Mouse (Mus musculus) ZHBTc4 (cell line): ENCODE measurements around the gene Sidt2.

Experiments
- DNase-seq: peaks from one replicate; pipeline ENCODE4 v3.0.0-alpha.2; 2011; ENCODE audit warnings: low read depth, low spot score

The Sidt2 gene

GRCm38 (mm10) chr9:45955107-45955963 is at the start of gene Sidt2:
Gene Sidt2, minus strand, starts transcription at chr9:45955258.
- peak; percentile 90 for DNase-seq

- no peak for DNase-seq
Observed at GRCm38 (mm10) chr9:46004529-46004928, 49.5 kb upstream of the Sidt2 start.

GRCm38 (mm10) chr9:46003729-46004128 is 48.7 kb upstream of the Sidt2 start:
- DNase-seq = peak; percentile 76

- no peak for DNase-seq
Observed at GRCm38 (mm10) chr9:45999009-45999408, 44.0 kb upstream of the Sidt2 start.

- DNase-seq = peak; percentile 54
Observed at GRCm38 (mm10) chr9:45985229-45985567, 30.1 kb upstream of the Sidt2 start.

GRCm38 (mm10) chr9:45984409-45985228 is 29.6 kb upstream of the Sidt2 start:
- DNase-seq = peak; percentile 96

GRCm38 (mm10) chr9:45983676-45984408 is 28.8 kb upstream of the Sidt2 start:
- DNase-seq = peak; percentile 9

- DNase-seq = peak; percentile 30
Observed at GRCm38 (mm10) chr9:45981331-45981730, 26.3 kb upstream of the Sidt2 start.

GRCm38 (mm10) chr9:45980611-45981010 is 25.6 kb upstream of the Sidt2 start:
- peak; percentile 53 for DNase-seq

- DNase-seq = no peak
Observed at GRCm38 (mm10) chr9:45979778-45980177, 24.7 kb upstream of the Sidt2 start.

GRCm38 (mm10) chr9:45976884-45977283 is 21.8 kb upstream of the Sidt2 start:
- no peak for DNase-seq

- no peak for DNase-seq
Observed at GRCm38 (mm10) chr9:45963577-45963976, 8.5 kb upstream of the Sidt2 start.

GRCm38 (mm10) chr9:45961855-45962254 is 6.8 kb upstream of the Sidt2 start:
- DNase-seq = no peak

- DNase-seq = no peak
Observed at GRCm38 (mm10) chr9:45959661-45960060, 4.6 kb upstream of the Sidt2 start.

- no peak for DNase-seq
Observed at GRCm38 (mm10) chr9:45958851-45959250, 3.8 kb upstream of the Sidt2 start.

GRCm38 (mm10) chr9:45958023-45958670 is 3.1 kb upstream of the Sidt2 start:
- DNase-seq = no peak

GRCm38 (mm10) chr9:45954294-45955106 is 558 bp downstream of the Sidt2 start:
- DNase-seq = peak; percentile 64

GRCm38 (mm10) chr9:45953511-45954293 is 1.4 kb downstream of the Sidt2 start:
- peak; percentile 21 for DNase-seq

- no peak for DNase-seq
Observed at GRCm38 (mm10) chr9:45952890-45953289, 2.2 kb downstream of the Sidt2 start.

GRCm38 (mm10) chr9:45952057-45952456 is 3.0 kb downstream of the Sidt2 start:
- no peak for DNase-seq
